Mouse (Mus musculus) midbrain, embryonic 14.5 days (tissue): ENCODE data around the gene Ckap4. TPM values are rescaled to one million over a fixed set of nuclear protein-coding genes. Genes with fewer than 3 reads are reported as not detected.
A peak's percentile ranks its signal among the peaks of the same experiment; 100 is the strongest.

Experiments used
- ATAC-seq: fragments of 200-750 bp; cut with Nextera tagmentation; 2 replicates; pipeline ENCODE4 v1.8.0; 2017; ENCODE audit warnings: moderate number of reproducible peaks, moderate library complexity; ENCODE audit not compliant: low FRiP score, low TSS enrichment
- DNase-seq: peaks from one replicate; pipeline ENCODE4 v3.0.0-alpha.2; 2015
- H3K27ac ChIP-seq: fragments of 300-500 bp; sonication (generic); replicated peaks from 2 replicates; pipeline ENCODE4 v1.5.1; 2014; ENCODE audit warnings: mild to moderate bottlenecking, low read depth, low read length, moderate library complexity
- H3K27me3 ChIP-seq: fragments of 300-500 bp; sonication (generic); 2 replicates; pipeline ENCODE4 v1.6.1; 2014; ENCODE audit warnings: low read length, control low read depth, mixed read lengths; ENCODE audit not compliant: control insufficient read depth, insufficient read depth
- H3K36me3 ChIP-seq: fragments of 300-500 bp; sonication (generic); 2 replicates; pipeline ENCODE4 v1.6.1; 2014; ENCODE audit warnings: low read length, control low read depth; ENCODE audit not compliant: control insufficient read depth, insufficient read depth
- H3K4me1 ChIP-seq: fragments of 300-500 bp; sonication (generic); 2 replicates; pipeline ENCODE4 v1.6.1; 2014; ENCODE audit warnings: mild to moderate bottlenecking, antibody characterized with exemption, low read length, control low read depth; ENCODE audit not compliant: control insufficient read depth, insufficient read depth
- H3K4me2 ChIP-seq: fragments of 300-500 bp; sonication (generic); 2 replicates; pipeline ENCODE4 v1.6.1; 2014; ENCODE audit warnings: mild to moderate bottlenecking, low read length, moderate library complexity
- H3K4me3 ChIP-seq: fragments of 300-500 bp; sonication (generic); replicated peaks from 2 replicates; pipeline ENCODE4 v1.5.1; 2014; ENCODE audit warnings: low read depth, low read length
- H3K9ac ChIP-seq: fragments of 300-500 bp; sonication (generic); replicated peaks from 2 replicates; pipeline ENCODE4 v1.6.1; 2014; ENCODE audit warnings: mild to moderate bottlenecking, low read length, moderate library complexity
- H3K9me3 ChIP-seq: fragments of 300-500 bp; sonication (generic); 2 replicates; pipeline ENCODE4 v1.6.1; 2016; ENCODE audit warnings: low read length, control low read depth, mixed read lengths; ENCODE audit not compliant: control insufficient read depth
- WGBS: fragments of 180-500 bp; shearing (Covaris S2); extraction: QIAGEN DNeasy Blood & Tissue Kit; methylation state at CpG from one replicate; pipeline ENCODE4 v1.1.7; 2014; 5-methylcytosine and 5-hydroxymethylcytosine counted together
- polyA plus RNA-seq: library from polyadenylated mRNA; unstranded; fragments of >200 nt; fragmentation: Nextera tagmentation; extraction: Ambion mirVana; gene quantifications from 2 replicates; pipeline ENCODE4 v1.2.1, GENCODE M21; 2014

Gene Ckap4
- polyA plus RNA-seq: 57.2 and 71.5 TPM in 2 replicates

GRCm38 (mm10) chr10:84533912-84534671 is at the start of gene Ckap4:
TSS of gene Ckap4 (minus strand) at chr10:84534062.
- peak; percentile 90 for DNase-seq
- H3K4me2 ChIP-seq: peak within 1 kb of the TSS; percentile 60
- H3K27me3 ChIP-seq: no peaks in the 10 kb centered on the region
- H3K27ac ChIP-seq: peak within 1 kb of the TSS; percentile 89
- no peaks in the 10 kb centered on the region for H3K9me3 ChIP-seq
- H3K9ac ChIP-seq: peak within 1 kb of the TSS; percentile 96
- H3K36me3 ChIP-seq: no peaks in the 10 kb centered on the region
- peaks cover 25% of the 10 kb centered on the region for H3K4me1 ChIP-seq
- under 1% methylated on average over 40 of the region's 64 CpGs for WGBS
- H3K4me3 ChIP-seq: peak within 1 kb of the TSS; percentile 86
- peak; percentile 88 for ATAC-seq

- ATAC-seq: no peak
Measured at GRCm38 (mm10) chr10:84582236-84582635, 48.4 kb upstream of the Ckap4 start.

DNA sequence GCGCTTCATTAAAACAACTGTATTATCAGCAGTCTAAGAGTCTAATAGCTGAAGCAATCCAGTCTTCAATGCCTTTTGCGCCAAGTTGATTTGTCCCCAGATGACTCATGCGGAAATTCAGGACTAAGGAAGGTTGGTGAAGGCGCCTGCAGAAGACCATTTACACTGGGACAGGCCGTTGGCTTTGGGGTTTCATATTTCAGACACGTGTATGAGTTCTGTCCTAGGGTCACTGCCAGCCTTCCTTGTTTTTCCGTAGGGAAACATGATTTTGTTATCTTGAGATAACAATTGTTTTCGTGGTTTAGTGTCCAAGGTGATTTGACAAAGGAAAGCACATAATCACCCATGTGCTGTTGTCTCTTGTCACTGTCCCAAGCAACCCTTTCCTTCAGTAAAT is 47.3 kb upstream of the Ckap4 start:
- H3K27ac ChIP-seq: no peak overlapping the region
- no peaks in the 10 kb centered on the region for H3K27me3 ChIP-seq
- no peak overlapping the region for H3K9ac ChIP-seq
- no peaks in the 10 kb centered on the region for H3K36me3 ChIP-seq
- DNase-seq (no peak), ATAC-seq (no peak)
- H3K4me1 ChIP-seq: peaks cover 8% of the 10 kb centered on the region; the same call in 1 of the 2 replicates
- no peak overlapping the region for H3K4me3 ChIP-seq
- WGBS: 83% methylated on average over 8 of the region's 8 CpGs
- H3K9me3 ChIP-seq: no peaks in the 10 kb centered on the region
- no peak overlapping the region for H3K4me2 ChIP-seq

More at GRCm38 (mm10) chr10:84582236-84582635, 48.4 kb upstream of the Ckap4 start:
- H3K4me3 ChIP-seq: no peak overlapping the region
- H3K4me2 ChIP-seq: no peak overlapping the region
- no peak overlapping the region for H3K9ac ChIP-seq
- no peak for DNase-seq
- H3K4me1 ChIP-seq: peaks cover 8% of the 10 kb centered on the region; the same call in 1 of the 2 replicates
- no peaks in the 10 kb centered on the region for H3K36me3 ChIP-seq
- H3K27me3 ChIP-seq: no peaks in the 10 kb centered on the region
- 81% methylated on average over 7 of the region's 7 CpGs for WGBS
- no peak overlapping the region for H3K27ac ChIP-seq
- H3K9me3 ChIP-seq: no peaks in the 10 kb centered on the region

DNA sequence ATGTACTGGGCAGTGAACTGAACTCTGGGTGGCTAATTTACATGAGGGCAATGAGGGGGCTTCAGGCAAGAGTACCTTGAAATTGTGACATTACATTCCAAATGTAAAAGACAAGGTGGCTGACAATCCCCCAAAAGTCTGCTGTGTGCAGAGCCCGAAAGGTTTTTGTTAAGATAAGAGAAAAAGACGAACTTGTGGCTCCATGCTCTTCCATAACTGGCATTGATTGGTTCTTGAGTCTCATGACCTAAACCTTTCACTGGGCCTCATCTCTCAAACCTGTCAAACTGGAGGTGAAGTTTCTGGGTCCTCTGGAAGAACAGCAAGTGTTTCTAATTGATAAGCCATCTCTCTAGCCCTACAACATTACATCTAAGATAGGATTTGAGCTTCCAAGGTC is 45.7 kb upstream of the Ckap4 start:
- Histone ChIP-seq H3K4me2 (no peak overlapping the region), H3K4me1 (peaks cover 8% of the 10 kb centered on the region; the same call in 1 of the 2 replicates), H3K36me3 (no peaks in the 10 kb centered on the region), H3K9me3 (no peaks in the 10 kb centered on the region), H3K27me3 (no peaks in the 10 kb centered on the region), H3K4me3 (no peak overlapping the region), H3K27ac (no peak overlapping the region), H3K9ac (no peak overlapping the region)
- DNase-seq (no peak), ATAC-seq (no peak)
- 79% methylated on average over 2 of the region's 2 CpGs for WGBS

DNA sequence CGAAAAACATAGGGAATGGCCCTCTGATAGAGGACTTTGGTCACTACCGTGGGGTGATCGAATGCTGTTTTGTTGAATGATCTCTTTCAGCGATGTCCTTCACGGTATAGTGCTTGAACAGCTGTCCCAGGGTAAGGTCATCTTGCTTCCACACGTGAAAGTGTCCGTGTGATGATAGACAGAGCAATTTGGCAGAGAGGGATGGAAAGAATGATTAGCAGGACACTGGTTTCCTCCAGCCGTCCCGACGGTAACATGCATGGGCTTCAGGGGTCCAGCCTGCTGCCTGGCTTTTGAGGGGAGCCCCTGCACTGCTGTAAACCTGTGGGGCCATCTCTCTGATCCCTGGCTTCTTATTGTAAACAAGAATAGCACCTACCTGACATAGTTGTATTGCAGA is 44.9 kb upstream of the Ckap4 start:
- H3K4me3 ChIP-seq: no peak overlapping the region
- H3K27me3 ChIP-seq: no peaks in the 10 kb centered on the region
- H3K4me2 ChIP-seq: no peak overlapping the region
- H3K9ac ChIP-seq: no peak overlapping the region
- no peaks in the 10 kb centered on the region for H3K9me3 ChIP-seq
- no peak for ATAC-seq
- 83% methylated on average over 10 of the region's 10 CpGs for WGBS
- peaks cover 8% of the 10 kb centered on the region; the same call in 1 of the 2 replicates for H3K4me1 ChIP-seq
- DNase-seq: no peak
- H3K27ac ChIP-seq: no peak overlapping the region
- no peaks in the 10 kb centered on the region for H3K36me3 ChIP-seq

DNA sequence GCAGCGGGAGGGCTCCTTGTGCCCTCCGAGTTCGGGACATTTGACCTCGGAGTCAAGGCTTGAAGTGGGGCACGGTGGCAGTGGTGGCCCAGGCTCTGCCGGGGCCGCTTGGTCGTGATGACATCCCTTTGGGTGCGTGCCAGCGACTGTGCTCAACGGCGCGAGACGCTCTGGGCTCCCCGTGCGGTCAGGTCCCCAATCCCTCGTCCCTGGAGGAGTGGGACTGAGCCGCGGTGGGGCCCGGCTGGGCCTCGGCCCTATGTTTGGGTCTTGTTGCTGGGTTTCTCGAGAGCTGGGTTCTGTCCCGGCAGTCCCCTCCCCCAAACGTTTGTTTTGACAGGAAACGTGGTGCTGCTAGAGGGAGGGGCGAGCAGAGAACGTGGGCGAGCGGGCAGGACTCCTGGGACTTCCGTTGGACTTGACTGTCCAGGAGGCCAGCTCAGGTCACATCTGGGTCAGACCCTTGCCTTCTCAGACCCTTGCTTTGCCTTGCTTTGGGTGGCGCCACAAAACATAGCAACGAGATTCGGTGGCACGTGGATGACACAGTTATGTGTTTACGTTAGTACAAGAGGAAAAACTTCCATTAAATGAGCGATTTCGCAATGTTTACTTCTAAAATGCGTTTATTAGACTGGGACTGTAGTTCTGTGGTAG is 43.3 kb upstream of the Ckap4 start:
- H3K9me3 ChIP-seq: no peaks in the 10 kb centered on the region
- peak overlapping the region; percentile 69 for H3K4me2 ChIP-seq
- no peaks in the 10 kb centered on the region for H3K36me3 ChIP-seq
- peak overlapping the region; percentile 72 for H3K9ac ChIP-seq
- peaks cover 8% of the 10 kb centered on the region; the same call in 1 of the 2 replicates for H3K4me1 ChIP-seq
- H3K4me3 ChIP-seq: peak overlapping the region; percentile 83
- 4% methylated on average over 38 of the region's 38 CpGs for WGBS
- no peaks in the 10 kb centered on the region for H3K27me3 ChIP-seq
- peak; percentile 77 for DNase-seq
- H3K27ac ChIP-seq: peak overlapping the region; percentile 78
- peak; percentile 56 for ATAC-seq

GRCm38 (mm10) chr10:84576395-84577070 is 42.7 kb upstream of the Ckap4 start, which contains the start of gene Tcp11l2:
TSS of gene Tcp11l2 (plus strand) at chr10:84576626.
- peak; percentile 95 for DNase-seq
- Histone ChIP-seq H3K4me2 (peak within 1 kb of the TSS; percentile 69), H3K27ac (peak within 1 kb of the TSS; percentile 78), H3K4me3 (peak within 1 kb of the TSS; percentile 83), H3K4me1 (peaks cover 8% of the 10 kb centered on the region; the same call in 1 of the 2 replicates), H3K36me3 (no peaks in the 10 kb centered on the region), H3K27me3 (no peaks in the 10 kb centered on the region), H3K9me3 (no peaks in the 10 kb centered on the region), H3K9ac (peak within 1 kb of the TSS; percentile 72)
- under 1% methylated on average over 46 of the region's 46 CpGs for WGBS
- ATAC-seq: peak; percentile 98

GRCm38 (mm10) chr10:84576029-84576394 is 42.1 kb upstream of the Ckap4 start:
- H3K4me3 ChIP-seq: peak overlapping the region; percentile 83
- peaks cover 8% of the 10 kb centered on the region; the same call in 1 of the 2 replicates for H3K4me1 ChIP-seq
- DNase-seq (peak; percentile 83), ATAC-seq (peak; percentile 76)
- H3K9me3 ChIP-seq: no peaks in the 10 kb centered on the region
- 1% methylated on average over 14 of the region's 14 CpGs for WGBS
- H3K4me2 ChIP-seq: peak overlapping the region; percentile 69
- H3K36me3 ChIP-seq: no peaks in the 10 kb centered on the region
- no peaks in the 10 kb centered on the region for H3K27me3 ChIP-seq
- no peak overlapping the region for H3K27ac ChIP-seq
- H3K9ac ChIP-seq: peak overlapping the region; percentile 72; the same call in 1 of the 2 replicates
